Mouse (Mus musculus): ENCODE measurements around the gene Calr3.

DNA sequence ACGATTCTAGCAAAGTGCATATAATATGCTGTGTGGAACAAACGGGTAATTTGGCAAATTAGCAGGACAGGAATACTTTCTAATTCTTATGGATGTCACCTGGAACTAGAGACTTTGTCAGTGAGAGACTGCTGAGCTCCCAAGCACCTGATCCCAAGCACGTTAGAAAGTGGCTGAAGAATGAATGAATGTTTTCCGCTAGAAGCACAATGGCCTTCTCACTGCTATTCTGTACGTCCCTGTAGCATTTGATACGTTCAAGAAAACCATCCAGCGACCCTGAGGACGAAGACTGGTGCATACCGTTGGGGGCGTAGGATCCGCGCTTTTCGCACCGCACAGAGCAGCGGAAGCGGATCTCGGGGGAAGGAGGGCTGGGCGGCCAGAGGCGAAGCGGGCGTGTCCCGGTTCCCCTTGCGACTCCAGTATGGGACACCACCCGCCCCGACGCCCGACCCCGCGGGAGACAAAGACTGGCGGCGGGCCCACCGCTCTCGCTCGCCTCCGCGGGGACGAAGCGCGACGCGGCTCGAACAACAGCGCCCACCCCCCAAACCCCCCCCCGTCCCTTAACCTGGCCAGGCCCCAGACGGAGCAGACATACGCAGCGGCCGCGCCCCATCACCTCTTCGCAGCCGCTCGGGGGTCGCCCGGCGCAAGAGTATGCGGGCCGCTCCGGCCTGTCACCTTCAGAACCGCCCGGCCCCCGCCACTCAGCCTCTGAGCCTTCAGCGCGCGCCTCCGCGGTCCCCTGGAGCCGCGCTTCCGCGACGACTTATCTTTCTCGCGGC, 22.9 kb downstream of the Calr3 start:
- no peak for TF ChIP-seq CTCF (IDR thresholded peaks at IDR 0.05; ENCODE audit: low read depth)
- no peak for TF ChIP-seq EP300 (IDR thresholded peaks at IDR 0.05; ENCODE audit: low read depth)

Data from liver, embryonic 14.5 days (tissue).